Mouse (Mus musculus): ENCODE data around the gene Arf6. TPM values are rescaled to one million over a fixed set of nuclear protein-coding genes. Genes with fewer than 3 reads are reported as not detected.

The Arf6 gene
- 34.5 and 36.5 TPM in 2 replicates for polyA plus RNA-seq (2014; fragmentation: Nextera tagmentation; extraction: Ambion mirVana)

DNA sequence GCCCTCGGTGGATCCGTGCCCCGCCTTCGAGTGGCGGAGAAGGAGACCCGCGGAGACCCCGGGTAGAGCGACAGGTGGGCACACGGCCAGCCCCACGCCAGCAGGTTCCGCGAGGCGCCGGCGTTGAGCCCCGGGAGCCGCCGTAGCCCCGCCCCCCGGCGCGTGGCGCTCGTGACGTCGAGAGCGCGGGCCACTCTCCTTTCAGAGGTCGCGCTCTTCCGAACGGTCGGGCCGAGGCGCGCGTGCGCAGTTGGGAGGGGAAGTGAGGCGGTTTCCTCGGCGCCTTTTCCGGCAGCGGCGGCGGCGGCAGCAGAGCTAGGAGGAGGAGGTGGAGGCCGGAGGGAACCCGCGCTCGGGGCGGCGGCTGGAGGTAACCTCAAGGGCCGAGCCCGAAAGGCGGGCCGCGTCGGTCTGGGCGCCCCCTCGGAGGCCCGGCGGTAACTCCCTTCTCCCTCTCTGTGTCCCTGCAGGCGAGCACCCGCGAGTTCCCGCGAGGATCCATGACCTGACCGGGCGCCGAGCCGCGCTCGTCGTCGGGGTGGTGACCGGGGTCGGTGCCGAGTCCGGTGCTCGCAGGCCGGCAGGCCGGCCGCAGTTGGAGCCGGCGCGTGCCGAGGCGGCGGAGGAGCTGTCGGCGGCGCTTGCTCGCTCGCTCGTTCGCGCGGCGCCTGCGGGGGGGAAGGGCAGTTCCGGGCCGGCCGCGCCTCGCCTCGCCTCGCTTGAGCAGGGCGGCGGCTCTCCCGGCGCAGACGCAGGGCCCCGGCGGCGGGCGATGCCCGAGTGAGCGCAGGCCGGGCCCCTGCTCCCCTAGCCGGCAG is at the start of gene Arf6, which contains the start of gene Gm9887:
Gene Arf6 (plus strand): TSS at position 297 of the 818 bp plus-strand sequence.
Gene Gm9887 (minus strand): TSS at position 605 of the 818 bp plus-strand sequence.
- Histone ChIP-seq H3K4me1 (replicated peaks; ENCODE audit: control insufficient read depth, insufficient read depth, low read length) (peaks cover 23% of the 10 kb centered on the region), H3K4me2 (replicated peaks) (peak within 1 kb of the TSS; percentile 97), H3K36me3 (replicated peaks; ENCODE audit: control insufficient read depth, insufficient read depth) (peaks cover 20% of the 10 kb centered on the region), H3K4me3 (replicated peaks; ENCODE audit: low read length) (peak within 1 kb of the TSS; percentile 100), H3K27me3 (ENCODE audit: control insufficient read depth, insufficient read depth, low read length) (no peaks in the 10 kb centered on the region), H3K9me3 (ENCODE audit: control insufficient read depth, low read length) (no peaks in the 10 kb centered on the region), H3K9ac (peak within 1 kb of the TSS; percentile 96), H3K27ac (peak within 1 kb of the TSS; percentile 94)
- peak; percentile 99 for DNase-seq (ENCODE audit: low spot score)
- peak; percentile 95 for ATAC-seq (ENCODE audit: low FRiP score)
- WGBS, result under 1% methylated on average over 101 of the region's 121 CpGs

DNA sequence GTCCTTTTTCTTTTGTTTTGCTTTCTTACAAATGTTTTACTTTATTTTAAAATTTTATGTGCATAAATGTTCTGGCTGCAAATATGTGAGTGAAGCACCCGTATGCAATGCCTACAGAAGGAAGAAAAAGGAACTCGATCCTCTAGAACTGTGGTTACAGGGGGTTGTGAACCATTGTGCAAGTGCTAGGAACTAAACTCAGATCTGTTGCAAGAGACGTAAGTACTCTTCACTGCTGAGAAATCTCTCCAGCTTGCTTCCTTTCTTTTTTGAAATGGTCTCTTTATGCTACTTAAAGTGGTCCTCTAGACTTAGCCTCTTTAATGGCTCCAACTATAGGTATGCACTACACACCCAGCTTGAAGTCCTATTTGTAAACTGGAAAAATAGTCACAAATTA is 40.8 kb upstream of the Arf6 start:
- Histone ChIP-seq H3K4me3 (replicated peaks; ENCODE audit: low read length) (no peak overlapping the region), H3K9me3 (ENCODE audit: control insufficient read depth, low read length) (no peaks in the 10 kb centered on the region), H3K4me1 (replicated peaks; ENCODE audit: control insufficient read depth, insufficient read depth, low read length) (no peaks in the 10 kb centered on the region), H3K27ac (no peak overlapping the region), H3K36me3 (replicated peaks; ENCODE audit: control insufficient read depth, insufficient read depth) (peaks cover 92% of the 10 kb centered on the region), H3K4me2 (replicated peaks) (no peak overlapping the region), H3K27me3 (ENCODE audit: control insufficient read depth, insufficient read depth, low read length) (no peaks in the 10 kb centered on the region), H3K9ac (no peak overlapping the region)
- WGBS, result 97% methylated on average over 3 of the region's 3 CpGs
- DNase-seq (ENCODE audit: low spot score) (no peak), ATAC-seq (ENCODE audit: low FRiP score) (no peak)

DNA sequence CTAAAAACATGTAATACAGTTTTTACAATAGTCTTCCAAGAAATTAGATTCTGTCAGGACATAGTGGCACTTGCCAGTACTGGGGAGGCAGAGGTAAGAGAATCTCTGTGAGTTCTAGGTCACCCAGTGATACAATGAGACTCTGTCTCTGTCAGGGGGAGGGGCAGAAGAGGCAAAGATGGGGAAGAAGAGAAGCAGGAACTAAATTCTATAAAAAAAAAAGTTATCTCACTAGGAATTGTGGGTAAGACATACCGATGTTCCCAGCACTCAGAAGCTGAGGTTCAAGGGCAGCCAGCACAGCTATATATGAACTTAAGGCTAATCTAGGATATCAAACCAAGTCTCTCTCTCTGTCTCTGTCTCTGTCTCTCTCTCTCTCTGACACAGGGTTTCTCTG is 39.8 kb upstream of the Arf6 start:
- no peak overlapping the region for H3K9ac ChIP-seq
- H3K4me3 ChIP-seq (replicated peaks; ENCODE audit: low read length), result no peak overlapping the region
- DNase-seq (ENCODE audit: low spot score), result no peak
- no peaks in the 10 kb centered on the region for H3K27me3 ChIP-seq (ENCODE audit: control insufficient read depth, insufficient read depth, low read length)
- no peak overlapping the region for H3K4me2 ChIP-seq (replicated peaks)
- H3K27ac ChIP-seq, result no peak overlapping the region
- no peaks in the 10 kb centered on the region for H3K9me3 ChIP-seq (ENCODE audit: control insufficient read depth, low read length)
- WGBS, result 85% methylated on average over 1 of the region's 1 CpGs
- no peaks in the 10 kb centered on the region for H3K4me1 ChIP-seq (replicated peaks; ENCODE audit: control insufficient read depth, insufficient read depth, low read length)
- H3K36me3 ChIP-seq (replicated peaks; ENCODE audit: control insufficient read depth, insufficient read depth), result peaks cover 92% of the 10 kb centered on the region
- no peak for ATAC-seq (ENCODE audit: low FRiP score)

DNA sequence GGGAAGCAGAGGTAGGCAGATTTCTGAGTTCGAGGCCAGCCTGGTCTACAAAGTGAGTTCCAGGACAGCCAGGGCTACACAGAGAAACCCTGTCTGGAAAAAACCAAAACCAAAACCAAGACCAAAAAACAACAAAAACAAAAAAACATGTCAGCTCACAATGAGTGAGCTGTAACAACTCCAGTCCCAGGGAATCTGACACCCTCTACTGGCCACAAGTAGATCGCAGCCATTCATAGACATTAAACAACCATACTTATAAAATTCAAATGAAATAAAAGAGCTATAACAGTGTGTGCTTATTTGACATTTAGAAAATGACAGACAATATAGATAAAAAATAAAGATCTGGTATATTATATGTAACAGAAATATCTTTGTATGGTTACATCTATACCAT is 38.4 kb upstream of the Arf6 start:
- ATAC-seq (ENCODE audit: low FRiP score), result no peak
- WGBS, result 91% methylated on average over 2 of the region's 2 CpGs

DNA sequence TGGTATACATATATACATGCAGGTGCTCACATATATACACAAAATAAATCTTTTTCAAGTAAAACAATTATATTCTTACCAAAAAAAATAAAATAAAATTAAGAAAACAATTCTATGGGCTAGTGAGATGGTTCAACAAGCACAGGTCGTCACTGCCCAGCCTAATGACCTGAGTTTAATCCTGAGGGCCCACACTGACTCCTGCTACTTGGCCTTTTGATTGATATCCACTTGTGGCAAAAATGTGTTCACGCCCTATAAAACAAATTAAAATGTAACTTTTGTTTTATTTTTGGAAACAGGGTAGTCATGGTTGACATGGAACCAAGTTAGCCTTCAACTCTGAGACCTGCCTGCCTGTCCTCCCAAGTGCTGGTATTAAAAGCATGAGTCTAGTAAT is 22.0 kb upstream of the Arf6 start:
- Histone ChIP-seq H3K27ac (no peak overlapping the region), H3K4me2 (replicated peaks) (no peak overlapping the region), H3K4me3 (replicated peaks; ENCODE audit: low read length) (no peak overlapping the region), H3K4me1 (replicated peaks; ENCODE audit: control insufficient read depth, insufficient read depth, low read length) (no peaks in the 10 kb centered on the region), H3K9ac (no peak overlapping the region), H3K27me3 (ENCODE audit: control insufficient read depth, insufficient read depth, low read length) (no peaks in the 10 kb centered on the region), H3K36me3 (replicated peaks; ENCODE audit: control insufficient read depth, insufficient read depth) (peaks cover 93% of the 10 kb centered on the region), H3K9me3 (ENCODE audit: control insufficient read depth, low read length) (no peaks in the 10 kb centered on the region)
- DNase-seq (ENCODE audit: low spot score), result no peak
- WGBS, result 96% methylated on average over 2 of the region's 2 CpGs
- no peak for ATAC-seq (ENCODE audit: low FRiP score)

More for the DNA sequence above, 38.4 kb upstream of the Arf6 start:
- no peak overlapping the region for H3K27ac ChIP-seq
- H3K27me3 ChIP-seq (ENCODE audit: control insufficient read depth, insufficient read depth, low read length), result no peaks in the 10 kb centered on the region
- H3K4me3 ChIP-seq (replicated peaks; ENCODE audit: low read length), result no peak overlapping the region
- no peak overlapping the region for H3K4me2 ChIP-seq (replicated peaks)
- H3K36me3 ChIP-seq (replicated peaks; ENCODE audit: control insufficient read depth, insufficient read depth), result peaks cover 93% of the 10 kb centered on the region
- H3K4me1 ChIP-seq (replicated peaks; ENCODE audit: control insufficient read depth, insufficient read depth, low read length), result no peaks in the 10 kb centered on the region
- DNase-seq (ENCODE audit: low spot score), result peak; percentile 49
- no peaks in the 10 kb centered on the region for H3K9me3 ChIP-seq (ENCODE audit: control insufficient read depth, low read length)
- no peak overlapping the region for H3K9ac ChIP-seq

DNA sequence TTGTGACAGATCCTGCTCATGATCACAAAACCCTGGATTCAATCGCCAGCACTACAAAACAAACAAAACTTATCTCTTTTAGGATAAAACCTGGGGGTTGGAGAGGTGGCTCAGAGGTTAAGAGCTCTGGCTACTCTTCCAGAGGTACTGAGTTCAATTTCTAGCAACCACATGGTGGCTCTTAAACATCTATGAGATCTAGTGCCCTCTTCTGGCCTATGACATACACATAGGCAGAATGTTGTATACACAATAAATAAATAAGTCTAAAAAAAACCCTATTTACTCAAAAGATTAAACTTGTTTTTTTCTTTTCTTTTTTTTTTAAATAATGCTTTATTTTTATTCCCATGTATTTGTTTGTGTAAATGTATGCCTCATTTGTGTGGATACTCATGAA is 20.3 kb upstream of the Arf6 start:
- Histone ChIP-seq H3K36me3 (replicated peaks; ENCODE audit: control insufficient read depth, insufficient read depth) (peaks cover 82% of the 10 kb centered on the region), H3K9ac (no peak overlapping the region), H3K27me3 (ENCODE audit: control insufficient read depth, insufficient read depth, low read length) (no peaks in the 10 kb centered on the region), H3K4me1 (replicated peaks; ENCODE audit: control insufficient read depth, insufficient read depth, low read length) (peaks cover 7% of the 10 kb centered on the region; the same call in 1 of the 2 replicates), H3K27ac (no peak overlapping the region), H3K9me3 (ENCODE audit: control insufficient read depth, low read length) (no peaks in the 10 kb centered on the region), H3K4me2 (replicated peaks) (no peak overlapping the region), H3K4me3 (replicated peaks; ENCODE audit: low read length) (no peak overlapping the region)
- ATAC-seq (ENCODE audit: low FRiP score) (no peak), DNase-seq (ENCODE audit: low spot score) (no peak)
- 97% methylated on average over 1 of the region's 1 CpGs for WGBS

DNA sequence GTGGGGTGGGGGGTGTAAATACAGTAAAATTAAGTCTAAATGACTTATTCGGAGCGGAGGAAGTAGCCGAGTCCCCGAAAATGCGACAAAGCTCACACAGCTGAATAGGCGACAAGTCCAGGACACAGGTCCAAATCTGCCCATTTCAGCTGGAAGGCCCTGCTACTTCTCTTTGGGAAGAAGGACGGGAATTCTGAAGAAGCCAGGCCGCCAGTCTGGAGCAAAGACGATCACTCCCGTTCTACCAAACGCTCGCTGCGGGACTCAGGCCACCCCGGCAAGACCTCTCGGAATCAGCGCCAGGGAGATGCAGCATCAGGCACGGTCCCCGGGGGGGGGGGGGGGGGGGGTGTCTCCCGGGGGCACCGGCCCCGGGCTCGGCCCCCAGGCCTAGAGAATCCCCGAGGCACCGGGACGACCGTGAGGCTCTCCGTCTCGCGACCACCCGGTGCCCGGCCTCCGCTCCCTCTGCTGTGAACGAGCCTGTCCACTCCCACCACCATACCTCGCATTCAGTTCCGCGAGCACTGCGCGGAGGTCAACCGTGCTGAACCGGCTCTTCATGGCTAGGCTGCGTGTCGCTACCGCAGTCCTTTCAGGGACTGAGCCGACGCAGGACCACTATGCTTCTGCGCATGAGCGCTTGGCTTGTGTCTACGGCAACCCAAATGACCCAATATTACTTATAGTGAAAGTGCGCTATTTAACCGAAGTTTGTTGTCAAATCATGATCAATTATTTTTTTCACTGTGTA is 15.2 kb upstream of the Arf6 start, which contains the start of gene Nemf:
Gene Nemf (minus strand): TSS at position 620 of the 754 bp plus-strand sequence.
- Histone ChIP-seq H3K4me1 (replicated peaks; ENCODE audit: control insufficient read depth, insufficient read depth, low read length) (peaks cover 11% of the 10 kb centered on the region; the same call in 1 of the 2 replicates), H3K4me2 (replicated peaks) (peak within 1 kb of the TSS; percentile 95), H3K4me3 (replicated peaks; ENCODE audit: low read length) (peak within 1 kb of the TSS; percentile 83), H3K27me3 (ENCODE audit: control insufficient read depth, insufficient read depth, low read length) (no peaks in the 10 kb centered on the region), H3K9ac (peak within 1 kb of the TSS; percentile 81), H3K9me3 (ENCODE audit: control insufficient read depth, low read length) (no peaks in the 10 kb centered on the region), H3K36me3 (replicated peaks; ENCODE audit: control insufficient read depth, insufficient read depth) (peaks cover 35% of the 10 kb centered on the region), H3K27ac (peak within 1 kb of the TSS; percentile 82)
- ATAC-seq (ENCODE audit: low FRiP score), result peak; percentile 67
- 1% methylated on average over 49 of the region's 50 CpGs for WGBS
- DNase-seq (ENCODE audit: low spot score), result peak; percentile 91

DNA sequence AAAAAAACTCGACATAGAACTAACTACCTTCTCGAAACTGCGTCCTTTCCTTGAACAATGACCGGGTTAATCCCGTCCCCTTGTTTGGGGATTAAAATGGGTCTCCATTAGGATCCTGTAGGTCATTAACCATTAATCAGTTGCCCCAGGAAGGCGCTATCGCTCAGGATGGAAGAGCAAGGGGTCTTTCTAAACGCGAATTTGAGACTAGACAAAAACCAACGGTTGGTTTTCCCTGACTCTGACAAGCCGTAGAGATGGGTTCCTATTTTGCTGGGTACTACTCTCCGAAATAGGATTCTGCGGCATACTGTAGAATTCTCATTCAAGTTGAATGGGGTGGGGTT is 14.7 kb upstream of the Arf6 start:
- Histone ChIP-seq H3K4me3 (replicated peaks; ENCODE audit: low read length) (peak overlapping the region; percentile 83), H3K36me3 (replicated peaks; ENCODE audit: control insufficient read depth, insufficient read depth) (peaks cover 30% of the 10 kb centered on the region), H3K9ac (peak overlapping the region; percentile 81; the same call in 1 of the 2 replicates), H3K27me3 (ENCODE audit: control insufficient read depth, insufficient read depth, low read length) (no peaks in the 10 kb centered on the region), H3K4me1 (replicated peaks; ENCODE audit: control insufficient read depth, insufficient read depth, low read length) (peaks cover 11% of the 10 kb centered on the region; the same call in 1 of the 2 replicates), H3K27ac (no peak overlapping the region), H3K4me2 (replicated peaks) (peak overlapping the region; percentile 95), H3K9me3 (ENCODE audit: control insufficient read depth, low read length) (no peaks in the 10 kb centered on the region)
- ATAC-seq (ENCODE audit: low FRiP score), result no peak
- no peak for DNase-seq (ENCODE audit: low spot score)
- 6% methylated on average over 13 of the region's 13 CpGs for WGBS

DNA sequence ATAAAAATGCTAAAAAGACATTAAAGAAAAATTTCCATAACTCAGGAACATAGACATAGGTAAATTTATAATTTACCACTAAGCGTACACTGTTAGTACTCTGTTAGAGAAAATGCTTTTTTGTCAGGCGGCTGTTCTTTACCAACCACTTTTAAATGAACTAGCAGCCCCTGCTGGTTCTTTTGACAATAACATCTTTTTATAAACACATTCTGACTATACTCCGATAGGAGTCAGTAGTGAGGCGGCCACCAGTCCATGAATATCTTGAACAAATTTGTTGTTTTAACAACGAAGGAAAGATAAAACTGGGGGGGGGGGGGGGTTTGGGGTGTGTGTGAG is 11.3 kb upstream of the Arf6 start:
- H3K27ac ChIP-seq, result no peak overlapping the region
- no peak overlapping the region for H3K4me3 ChIP-seq (replicated peaks; ENCODE audit: low read length)
- no peak overlapping the region for H3K9ac ChIP-seq
- peaks cover 10% of the 10 kb centered on the region; the same call in 1 of the 2 replicates for H3K4me1 ChIP-seq (replicated peaks; ENCODE audit: control insufficient read depth, insufficient read depth, low read length)
- peak; percentile 77 for DNase-seq (ENCODE audit: low spot score)
- H3K27me3 ChIP-seq (ENCODE audit: control insufficient read depth, insufficient read depth, low read length), result no peaks in the 10 kb centered on the region
- H3K36me3 ChIP-seq (replicated peaks; ENCODE audit: control insufficient read depth, insufficient read depth), result no peaks in the 10 kb centered on the region
- WGBS, result 18% methylated on average over 5 of the region's 5 CpGs
- H3K9me3 ChIP-seq (ENCODE audit: control insufficient read depth, low read length), result no peaks in the 10 kb centered on the region
- no peak for ATAC-seq (ENCODE audit: low FRiP score)
- H3K4me2 ChIP-seq (replicated peaks), result no peak overlapping the region

All from hindbrain, embryonic 14.5 days (tissue).